Mouse (Mus musculus) brown adipose tissue, adult 24 weeks (tissue): ENCODE results near the gene Med27. TPM values are rescaled to one million over a fixed set of nuclear protein-coding genes. Genes with fewer than 3 reads are reported as not detected.
A peak's percentile ranks its signal among the peaks of the same experiment; 100 is the strongest.

Experiments used
- H3K27ac ChIP-seq: fragments of 200-500 bp; replicated peaks from 2 replicates; pipeline ENCODE4 v1.5.1; 2012; ENCODE audit warnings: low read depth, mild to moderate bottlenecking, low read length
- H3K4me1 ChIP-seq: fragments of 200-500 bp; 2 replicates; pipeline ENCODE4 v1.6.1; 2012; ENCODE audit warnings: low read length, mixed read lengths; ENCODE audit not compliant: control insufficient read depth, insufficient read depth, insufficient read length
- H3K4me3 ChIP-seq: fragments of 200-500 bp; 2 replicates; pipeline ENCODE4 v1.5.1; 2012; ENCODE audit warnings: low read depth, mild to moderate bottlenecking, low read length, moderate library complexity; ENCODE audit not compliant: insufficient read depth
- polyA plus RNA-seq: library from polyadenylated mRNA; stranded (reverse); fragments of >200 nt; gene quantifications from 2 replicates; pipeline ENCODE4 v1.2.4, GENCODE M21; 2012; ENCODE audit not compliant: missing spikeins, insufficient read depth, insufficient read length

Gene Med27
- polyA plus RNA-seq = 8.2 and 16.8 TPM in 2 replicates

DNA sequence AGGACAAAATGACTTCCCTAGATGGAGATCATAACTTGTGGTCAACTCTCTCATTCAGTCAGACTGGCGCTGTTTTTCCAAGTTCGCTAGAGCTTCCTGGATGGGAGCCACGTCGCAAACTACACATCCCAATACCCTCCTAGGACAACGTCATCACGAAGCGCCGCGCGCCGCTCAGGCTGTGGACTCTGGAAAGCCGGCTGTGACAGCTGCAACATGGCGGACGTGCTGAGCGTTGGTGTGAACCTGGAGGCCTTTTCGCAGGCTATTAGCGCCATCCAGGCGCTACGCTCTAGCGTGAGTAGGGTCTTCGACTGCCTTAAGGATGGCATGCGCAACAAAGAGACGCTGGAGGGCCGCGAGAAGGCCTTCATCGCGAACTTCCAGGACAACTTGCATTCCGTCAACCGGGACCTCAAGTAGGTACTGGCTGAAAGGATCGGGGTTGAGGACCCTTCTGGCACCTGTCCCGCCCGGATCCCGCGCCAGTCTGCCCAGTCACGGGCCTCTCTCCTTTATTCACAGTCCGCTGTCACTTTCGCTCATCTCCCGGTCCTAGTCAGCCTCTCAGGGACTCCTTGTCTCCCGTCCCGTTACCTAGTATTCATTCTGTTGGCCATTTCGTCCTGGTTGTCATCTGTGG, at the start of gene Med27:
Gene Med27 (plus strand): TSS at position 191 of the 643 bp plus-strand sequence.
- H3K4me1 ChIP-seq = no peaks in the 10 kb centered on the region
- peak within 1 kb of the TSS; percentile 97 for H3K4me3 ChIP-seq
- peak within 1 kb of the TSS; percentile 68 for H3K27ac ChIP-seq

DNA sequence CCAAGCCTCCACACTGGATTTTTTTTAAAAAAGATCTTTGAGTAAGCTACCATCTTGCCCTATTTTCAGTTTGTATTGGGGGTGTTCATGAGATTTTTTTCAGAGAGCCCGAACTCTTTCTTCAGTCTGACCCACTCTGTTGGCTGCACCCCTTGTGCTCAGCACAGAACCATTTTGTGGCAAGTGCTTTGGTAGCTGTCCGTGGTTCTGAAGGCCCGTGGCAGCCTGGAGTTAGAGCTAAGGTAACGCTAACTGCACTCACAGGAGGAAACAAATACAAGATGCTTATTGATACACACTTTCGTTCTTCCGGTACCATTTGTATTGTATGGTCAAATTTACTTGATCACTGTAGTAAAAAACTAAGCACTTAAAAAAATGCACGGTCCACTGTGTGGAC, 36.7 kb upstream of the Med27 start:
- no peak overlapping the region for H3K27ac ChIP-seq

GRCm38 (mm10) chr2:29312058-29312457, 34.6 kb upstream of the Med27 start:
- no peaks in the 10 kb centered on the region for H3K4me1 ChIP-seq
- no peak overlapping the region for H3K4me3 ChIP-seq
- H3K27ac ChIP-seq = no peak overlapping the region

More for the DNA sequence above, 36.7 kb upstream of the Med27 start:
- Histone ChIP-seq H3K4me3 (no peak overlapping the region), H3K4me1 (no peaks in the 10 kb centered on the region)

DNA sequence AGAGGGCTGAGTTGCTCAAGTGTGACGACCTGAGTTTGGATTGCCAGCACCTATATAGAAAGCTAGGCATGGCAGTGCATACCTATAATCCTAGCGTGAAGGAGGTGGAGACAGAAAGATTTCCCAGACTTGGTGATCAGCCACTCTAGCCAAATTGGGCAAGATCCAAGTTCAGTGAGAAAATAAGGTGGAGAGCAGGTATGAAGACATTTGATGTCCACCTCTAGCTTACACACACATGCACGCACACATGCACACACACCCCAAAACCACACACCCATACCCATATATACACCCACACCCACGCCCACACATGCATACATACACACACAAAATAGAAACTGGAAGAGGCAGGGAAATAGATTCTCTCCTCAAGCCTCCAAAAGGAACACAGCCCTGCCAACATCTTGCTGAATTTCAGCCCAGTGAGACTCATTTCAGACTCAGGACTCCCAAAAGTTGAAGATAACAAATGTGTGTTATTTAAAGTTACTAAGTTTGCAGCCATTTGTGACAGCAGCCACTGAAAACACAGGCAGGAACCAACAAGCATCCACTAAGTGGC, 28.6 kb upstream of the Med27 start:
- Histone ChIP-seq H3K4me3 (no peak overlapping the region), H3K4me1 (no peaks in the 10 kb centered on the region), H3K27ac (no peak overlapping the region)

- no peaks in the 10 kb centered on the region for H3K4me1 ChIP-seq
- H3K4me3 ChIP-seq = no peak overlapping the region
- H3K27ac ChIP-seq = no peak overlapping the region
Measured at GRCm38 (mm10) chr2:29318596-29318995, 28.0 kb upstream of the Med27 start.

DNA sequence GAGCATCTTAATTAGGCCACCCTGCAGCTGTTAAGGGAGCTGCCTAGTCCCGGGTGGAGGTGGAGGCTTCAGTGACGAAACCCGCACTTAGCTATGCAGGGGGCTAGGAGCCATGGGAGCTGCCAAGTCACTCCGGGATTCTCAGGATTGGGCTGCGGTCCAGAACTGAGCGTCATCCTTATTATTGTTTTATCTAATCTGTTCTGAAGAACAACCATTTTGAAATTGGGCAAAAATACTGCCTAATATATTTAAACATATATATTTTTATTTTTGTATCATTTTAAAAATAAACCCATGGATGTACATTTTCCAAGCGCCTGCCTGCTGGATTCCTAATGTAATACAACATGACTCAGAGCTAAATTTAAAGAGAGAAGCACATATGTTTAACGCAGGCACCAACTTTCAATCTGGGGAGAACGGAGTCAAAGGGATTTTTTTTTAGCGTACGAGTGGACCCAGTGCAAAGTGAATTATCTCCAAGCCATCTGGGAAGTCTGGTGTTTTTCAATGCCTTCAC, 26.3 kb upstream of the Med27 start:
- no peaks in the 10 kb centered on the region for H3K4me1 ChIP-seq
- H3K27ac ChIP-seq = no peak overlapping the region
- no peak overlapping the region for H3K4me3 ChIP-seq

- Histone ChIP-seq H3K27ac (no peak overlapping the region), H3K4me1 (no peaks in the 10 kb centered on the region), H3K4me3 (no peak overlapping the region)
Measured at GRCm38 (mm10) chr2:29320780-29321179, 25.8 kb upstream of the Med27 start.

DNA sequence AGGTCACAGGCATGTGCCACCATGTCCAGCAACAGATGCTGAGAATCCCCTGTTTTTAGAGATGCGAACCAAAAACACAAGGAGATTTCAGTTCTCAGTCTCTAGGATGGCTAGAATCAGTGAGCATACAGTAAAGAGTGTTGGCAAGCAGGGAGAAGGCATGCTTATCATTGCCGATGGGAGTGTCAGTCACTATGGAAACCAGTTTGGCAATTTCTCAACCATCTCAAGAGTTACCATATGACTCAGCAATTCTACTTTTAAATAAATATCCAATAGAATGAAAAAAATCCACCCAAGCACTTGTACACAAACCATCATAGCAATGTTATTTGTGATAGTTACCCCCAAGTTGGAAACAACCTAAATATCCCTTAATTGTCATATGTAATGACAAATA, 22.2 kb upstream of the Med27 start:
- H3K4me1 ChIP-seq = no peaks in the 10 kb centered on the region
- no peak overlapping the region for H3K4me3 ChIP-seq
- H3K27ac ChIP-seq = no peak overlapping the region

GRCm38 (mm10) chr2:29330471-29330870, 16.1 kb upstream of the Med27 start:
- no peaks in the 10 kb centered on the region for H3K4me1 ChIP-seq
- no peak overlapping the region for H3K27ac ChIP-seq
- H3K4me3 ChIP-seq = no peak overlapping the region

DNA sequence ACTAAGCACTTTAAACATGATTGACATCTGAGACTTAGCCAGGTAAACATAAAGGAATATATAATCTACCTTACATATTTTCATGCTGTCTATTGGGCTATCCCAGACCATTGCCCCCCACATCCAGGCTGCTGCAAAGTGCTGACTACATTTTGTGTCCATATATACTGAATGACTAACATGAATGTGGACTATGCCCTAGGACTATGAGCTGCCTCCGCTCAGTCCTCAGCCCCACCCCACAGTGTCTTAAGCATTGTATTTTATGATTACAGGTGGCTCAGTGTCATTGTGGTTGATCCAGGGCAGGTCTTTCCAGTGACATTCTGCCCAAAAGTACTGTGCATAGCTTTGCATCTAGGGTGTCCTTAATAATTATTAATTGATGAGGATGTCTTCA, 8.2 kb upstream of the Med27 start:
- H3K27ac ChIP-seq = no peak overlapping the region
- no peak overlapping the region for H3K4me3 ChIP-seq
- no peaks in the 10 kb centered on the region for H3K4me1 ChIP-seq

- Histone ChIP-seq H3K27ac (no peak overlapping the region), H3K4me3 (no peak overlapping the region), H3K4me1 (peaks cover 35% of the 10 kb centered on the region)
Measured at GRCm38 (mm10) chr2:29358696-29359375, 12.2 kb downstream of the Med27 start.

GRCm38 (mm10) chr2:29360956-29361355, 14.3 kb downstream of the Med27 start:
- Histone ChIP-seq H3K27ac (no peak overlapping the region), H3K4me1 (peaks cover 35% of the 10 kb centered on the region), H3K4me3 (no peak overlapping the region)

- no peak overlapping the region for H3K27ac ChIP-seq
- no peak overlapping the region for H3K4me3 ChIP-seq
- H3K4me1 ChIP-seq = peaks cover 18% of the 10 kb centered on the region
Measured at GRCm38 (mm10) chr2:29365000-29365695, 18.5 kb downstream of the Med27 start.

DNA sequence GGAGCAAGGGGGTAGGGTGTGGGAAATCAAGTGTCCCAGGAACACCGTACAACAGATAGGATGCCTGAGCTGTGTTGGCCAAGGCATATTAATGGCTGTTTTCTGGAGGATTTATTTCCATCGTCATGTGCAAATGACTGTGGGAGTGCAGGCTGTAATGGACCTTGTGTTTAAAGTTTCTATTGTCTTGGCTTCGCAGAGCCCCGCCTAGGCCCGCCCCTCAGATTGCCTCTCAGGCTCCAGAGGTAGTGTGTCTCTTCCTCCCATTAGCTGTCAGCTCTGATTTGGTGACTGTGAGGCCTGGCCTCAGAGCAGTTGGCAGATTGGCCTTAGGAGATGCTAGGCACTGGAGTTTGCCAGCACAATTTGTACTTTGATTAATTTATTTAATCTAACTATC, 22.1 kb downstream of the Med27 start:
- no peak overlapping the region for H3K27ac ChIP-seq
- no peaks in the 10 kb centered on the region for H3K4me1 ChIP-seq
- no peak overlapping the region for H3K4me3 ChIP-seq

DNA sequence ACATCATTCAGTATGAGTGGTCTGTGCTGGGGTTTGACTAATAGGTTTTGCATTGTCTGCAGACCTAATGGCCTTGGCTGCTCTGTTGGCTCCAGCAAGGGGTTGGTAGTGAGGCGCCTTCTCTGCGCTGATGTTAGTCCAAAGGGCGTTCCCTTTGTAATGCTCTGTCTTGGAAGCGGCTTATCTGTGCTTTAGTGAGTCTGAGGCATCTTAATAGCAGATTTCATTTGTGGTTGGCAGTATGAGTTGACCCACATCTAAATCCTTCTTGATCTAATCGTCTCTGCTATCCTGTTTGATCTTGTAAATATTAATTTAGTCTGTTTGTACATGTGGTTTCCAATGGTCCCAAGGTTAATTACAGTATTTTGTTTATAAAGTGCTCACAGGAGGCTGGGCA, 25.6 kb downstream of the Med27 start:
- Histone ChIP-seq H3K4me3 (no peak overlapping the region), H3K27ac (no peak overlapping the region), H3K4me1 (peaks cover 5% of the 10 kb centered on the region; the same call in 1 of the 2 replicates)
